Mouse (Mus musculus): Measurements from ENCODE around the gene Fam118a. TPM values are rescaled to one million over a fixed set of nuclear protein-coding genes. Genes with fewer than 3 reads are reported as not detected.
A peak's percentile ranks its signal among the peaks of the same experiment; 100 is the strongest.
"Not testable (repeated sequence)": the region's sequence is repeated elsewhere in the genome, so short reads cannot be mapped to it uniquely, and the experiment has no call there.

The Fam118a gene
- total RNA-seq, 4 experiments from 2014 or later = 6.1 to 7.7 (median 6.9) TPM

GRCm38 (mm10) chr15:85012662-85013054 lies 16.1 kb upstream of the Fam118a start:
- DNase-seq (ENCODE audit: low spot score) = no peak

- DNase-seq (ENCODE audit: low spot score) = no peak
Measured at GRCm38 (mm10) chr15:85015771-85016170, 13.0 kb upstream of the Fam118a start.

- DNase-seq (ENCODE audit: low spot score) = no peak
Measured at GRCm38 (mm10) chr15:85016951-85017664, 11.6 kb upstream of the Fam118a start, which contains the start of gene Upk3a. Gene Upk3a (plus strand): TSS chr15:85017141.

GRCm38 (mm10) chr15:85022211-85022610 lies 6.5 kb upstream of the Fam118a start:
- no peak for DNase-seq (ENCODE audit: low spot score)

GRCm38 (mm10) chr15:85026197-85026596 lies 2.6 kb upstream of the Fam118a start:
- no peak for DNase-seq (ENCODE audit: low spot score)

- DNase-seq (ENCODE audit: low spot score) = no peak
Measured at GRCm38 (mm10) chr15:85027740-85028139, 1.0 kb upstream of the Fam118a start.

- DNase-seq (ENCODE audit: low spot score) = not testable (repeated sequence)
Measured at GRCm38 (mm10) chr15:85030643-85031042, 1.9 kb downstream of the Fam118a start.

- no peak for DNase-seq (ENCODE audit: low spot score)
Measured at GRCm38 (mm10) chr15:85031866-85032265, 3.1 kb downstream of the Fam118a start.

- DNase-seq (ENCODE audit: low spot score) = not testable (repeated sequence)
Measured at GRCm38 (mm10) chr15:85033916-85034315, 5.2 kb downstream of the Fam118a start.

GRCm38 (mm10) chr15:85036566-85037342 lies 8.0 kb downstream of the Fam118a start:
- peak; percentile 97 for DNase-seq (ENCODE audit: low spot score)

- no peak for DNase-seq (ENCODE audit: low spot score)
Measured at GRCm38 (mm10) chr15:85037343-85037690, 8.6 kb downstream of the Fam118a start.

- DNase-seq (ENCODE audit: low spot score) = peak; percentile 22
Measured at GRCm38 (mm10) chr15:85041546-85042225, 12.9 kb downstream of the Fam118a start.

GRCm38 (mm10) chr15:85042361-85042954 lies 13.7 kb downstream of the Fam118a start:
- peak; percentile 85 for DNase-seq (ENCODE audit: low spot score)

GRCm38 (mm10) chr15:85043116-85043515 lies 14.4 kb downstream of the Fam118a start:
- DNase-seq (ENCODE audit: low spot score) = peak; percentile 13

GRCm38 (mm10) chr15:85043761-85044160 lies 15.0 kb downstream of the Fam118a start:
- no peak for DNase-seq (ENCODE audit: low spot score)

- no peak for DNase-seq (ENCODE audit: low spot score)
Measured at GRCm38 (mm10) chr15:85046230-85046950, 17.6 kb downstream of the Fam118a start.

- no peak for DNase-seq (ENCODE audit: low spot score)
Measured at GRCm38 (mm10) chr15:85047865-85048264, 19.1 kb downstream of the Fam118a start.

GRCm38 (mm10) chr15:85049758-85050157 lies 21.0 kb downstream of the Fam118a start:
- DNase-seq (ENCODE audit: low spot score) = no peak

GRCm38 (mm10) chr15:85054098-85054497 lies 25.4 kb downstream of the Fam118a start:
- DNase-seq (ENCODE audit: low spot score) = no peak

GRCm38 (mm10) chr15:85055186-85055585 lies 26.4 kb downstream of the Fam118a start:
- DNase-seq (ENCODE audit: low spot score) = no peak

GRCm38 (mm10) chr15:85063421-85063820 lies 34.7 kb downstream of the Fam118a start:
- DNase-seq (ENCODE audit: low spot score) = no peak

Measured in heart, adult 8-10 months (tissue).